Mouse (Mus musculus): ENCODE measurements around the gene Olfr827.

DNA sequence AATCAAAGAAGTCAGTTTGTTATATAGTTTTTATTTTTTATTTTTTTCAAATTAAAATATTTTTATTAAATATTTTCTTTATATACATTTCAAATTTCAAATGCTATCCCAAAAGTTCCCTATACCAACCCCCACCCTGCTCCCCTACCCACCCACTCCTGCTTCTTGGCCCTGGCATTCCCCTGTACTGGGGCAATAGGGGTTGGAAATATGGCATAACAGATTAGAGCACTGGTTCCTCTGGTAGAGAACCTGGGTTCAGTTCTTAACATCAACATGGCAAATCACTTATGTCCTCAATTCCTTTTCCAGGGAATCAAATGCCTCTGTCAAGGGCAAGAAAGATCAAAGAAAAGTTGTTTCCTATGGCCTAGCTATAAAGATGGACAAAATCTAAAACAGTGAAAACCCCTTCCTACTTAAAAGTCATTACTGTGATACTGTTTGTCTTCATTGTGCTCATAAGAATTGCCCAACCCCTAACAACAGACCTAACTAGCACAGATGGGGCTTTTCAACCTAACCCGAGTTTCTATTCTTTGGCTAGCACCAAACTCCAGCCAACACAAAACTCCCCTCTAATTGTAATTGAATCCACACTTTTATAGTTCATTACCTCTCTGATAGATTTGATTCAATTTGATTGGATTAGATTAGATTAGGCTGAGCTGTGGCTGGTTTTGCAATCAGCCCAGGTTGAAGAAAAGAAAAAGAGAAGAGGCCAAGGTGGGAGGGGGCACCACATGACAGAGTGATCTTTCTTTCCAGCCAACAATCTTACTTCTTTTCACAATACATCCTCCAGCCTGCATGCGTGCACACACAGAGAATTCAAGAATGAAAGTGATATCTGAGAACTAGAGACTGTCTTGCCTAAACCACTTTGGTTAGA lies 24.4 kb upstream of the Olfr827 start:
- TF ChIP-seq CTCF (IDR thresholded peaks at IDR 0.05; ENCODE audit: borderline replicate concordance, insufficient read depth, low read depth, low read length) (no peak), POLR2A (IDR thresholded peaks at IDR 0.05; ENCODE audit: borderline replicate concordance, insufficient read depth, low read length) (no peak)
